Mouse (Mus musculus) heart, adult 9 months (tissue): Measurements from ENCODE around the gene Bbs9.

ENCODE experiments used
- DNase-seq, 2 experiments: peaks; one replicate each; pipeline ENCODE4 v3.0.0; 2022; ENCODE audit warnings: low spot score in 2 of 2

The Bbs9 gene

GRCm38 (mm10) chr9:22695392-22695791, 219.9 kb downstream of the Bbs9 start:
- no peak for DNase-seq

- DNase-seq: no peak
Observed at GRCm38 (mm10) chr9:22696809-22697374, 221.4 kb downstream of the Bbs9 start.

GRCm38 (mm10) chr9:22697811-22698210, 222.3 kb downstream of the Bbs9 start:
- no peak for DNase-seq

- DNase-seq: no peak
Observed at GRCm38 (mm10) chr9:22698501-22698900, 223.0 kb downstream of the Bbs9 start.

- no peak for DNase-seq
Observed at GRCm38 (mm10) chr9:22702065-22702611, 226.6 kb downstream of the Bbs9 start.

- no peak for DNase-seq
Observed at GRCm38 (mm10) chr9:22702812-22703367, 227.4 kb downstream of the Bbs9 start.

GRCm38 (mm10) chr9:22703541-22703940, 228.0 kb downstream of the Bbs9 start:
- DNase-seq: no peak

- no peak for DNase-seq
Observed at GRCm38 (mm10) chr9:22707166-22707913, 231.8 kb downstream of the Bbs9 start.

- peak; percentile 42 to 52 for DNase-seq
Observed at GRCm38 (mm10) chr9:22708970-22709726, 233.6 kb downstream of the Bbs9 start.

- DNase-seq: no peak
Observed at GRCm38 (mm10) chr9:22710032-22710431, 234.5 kb downstream of the Bbs9 start.

GRCm38 (mm10) chr9:22711339-22711738, 235.8 kb downstream of the Bbs9 start:
- DNase-seq: no peak

GRCm38 (mm10) chr9:22712743-22713142, 237.2 kb downstream of the Bbs9 start:
- DNase-seq: no peak

- peak; percentile 19 to 42 for DNase-seq
Observed at GRCm38 (mm10) chr9:22713286-22713685, 237.8 kb downstream of the Bbs9 start.

- no peak for DNase-seq
Observed at GRCm38 (mm10) chr9:22717583-22717982, 242.1 kb downstream of the Bbs9 start.

GRCm38 (mm10) chr9:22718174-22718823, 242.8 kb downstream of the Bbs9 start:
- no peak for DNase-seq

GRCm38 (mm10) chr9:22732646-22733045, 257.1 kb downstream of the Bbs9 start:
- DNase-seq: no peak

GRCm38 (mm10) chr9:22734954-22735353, 259.4 kb downstream of the Bbs9 start:
- no peak for DNase-seq

- DNase-seq: no peak
Observed at GRCm38 (mm10) chr9:22735385-22735784, 259.9 kb downstream of the Bbs9 start.

- DNase-seq: no peak
Observed at GRCm38 (mm10) chr9:22737893-22738292, 262.4 kb downstream of the Bbs9 start.

- no peak for DNase-seq
Observed at GRCm38 (mm10) chr9:22738861-22739260, 263.3 kb downstream of the Bbs9 start.

GRCm38 (mm10) chr9:22741967-22742366, 266.5 kb downstream of the Bbs9 start:
- DNase-seq: no peak

- DNase-seq: no peak
Observed at GRCm38 (mm10) chr9:22748617-22749016, 273.1 kb downstream of the Bbs9 start.
